Mouse (Mus musculus) brain, embryonic 14.5 days (tissue): Measurements from ENCODE around the gene Pi16. TPM values are rescaled to one million over a fixed set of nuclear protein-coding genes. Genes with fewer than 3 reads are reported as not detected.

Experiments used
- DNase-seq: peaks from one replicate; pipeline ENCODE4 v3.0.0-alpha.2; 2011; ENCODE audit warnings: low read depth
- CTCF ChIP-seq: fragments of 200-500 bp; IDR thresholded peaks from 2 replicates; pipeline ENCODE4 v1.5.1; 2012; ENCODE audit warnings: inconsistent platforms, mild to moderate bottlenecking, moderate library complexity, borderline replicate concordance; ENCODE audit not compliant: insufficient read depth, insufficient read length; ENCODE audit errors: extremely low read depth
- POLR2A ChIP-seq: fragments of 200-500 bp; IDR thresholded peaks from 2 replicates; pipeline ENCODE4 v1.6.1; 2012; ENCODE audit warnings: mild to moderate bottlenecking, inconsistent platforms, borderline replicate concordance; ENCODE audit not compliant: poor library complexity, insufficient read depth, insufficient read length, severe bottlenecking; ENCODE audit errors: extremely low read depth
- polyA plus RNA-seq: library from polyadenylated mRNA; depleted of rRNA; stranded (reverse); fragments of >200 nt; gene quantifications from 2 replicates; pipeline ENCODE4 v1.2.3, GENCODE M21; 2012

Gene Pi16
- polyA plus RNA-seq, 1 experiment, result 2.9 TPM

DNA sequence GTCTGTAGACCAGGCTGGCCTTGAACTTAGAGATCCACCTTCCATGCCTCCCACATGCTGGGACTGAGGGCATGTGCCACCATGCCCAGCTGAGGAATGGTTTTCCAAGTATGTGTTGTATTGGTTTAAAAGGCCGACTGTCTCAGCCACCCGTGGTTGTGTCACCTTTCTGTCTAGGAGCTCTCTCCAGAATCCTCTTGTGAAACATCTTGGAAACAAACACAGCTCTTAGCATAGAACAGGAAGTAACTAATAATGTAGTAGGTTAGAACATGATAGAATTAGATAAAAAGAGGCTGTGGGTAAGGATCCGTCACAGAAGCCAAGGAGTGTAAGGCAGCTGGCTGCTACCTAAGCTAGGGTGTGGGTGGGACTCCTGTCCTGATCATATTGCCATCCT, 24.5 kb upstream of the Pi16 start:
- TF ChIP-seq POLR2A, result no peak
- DNase-seq, result no peak

DNA sequence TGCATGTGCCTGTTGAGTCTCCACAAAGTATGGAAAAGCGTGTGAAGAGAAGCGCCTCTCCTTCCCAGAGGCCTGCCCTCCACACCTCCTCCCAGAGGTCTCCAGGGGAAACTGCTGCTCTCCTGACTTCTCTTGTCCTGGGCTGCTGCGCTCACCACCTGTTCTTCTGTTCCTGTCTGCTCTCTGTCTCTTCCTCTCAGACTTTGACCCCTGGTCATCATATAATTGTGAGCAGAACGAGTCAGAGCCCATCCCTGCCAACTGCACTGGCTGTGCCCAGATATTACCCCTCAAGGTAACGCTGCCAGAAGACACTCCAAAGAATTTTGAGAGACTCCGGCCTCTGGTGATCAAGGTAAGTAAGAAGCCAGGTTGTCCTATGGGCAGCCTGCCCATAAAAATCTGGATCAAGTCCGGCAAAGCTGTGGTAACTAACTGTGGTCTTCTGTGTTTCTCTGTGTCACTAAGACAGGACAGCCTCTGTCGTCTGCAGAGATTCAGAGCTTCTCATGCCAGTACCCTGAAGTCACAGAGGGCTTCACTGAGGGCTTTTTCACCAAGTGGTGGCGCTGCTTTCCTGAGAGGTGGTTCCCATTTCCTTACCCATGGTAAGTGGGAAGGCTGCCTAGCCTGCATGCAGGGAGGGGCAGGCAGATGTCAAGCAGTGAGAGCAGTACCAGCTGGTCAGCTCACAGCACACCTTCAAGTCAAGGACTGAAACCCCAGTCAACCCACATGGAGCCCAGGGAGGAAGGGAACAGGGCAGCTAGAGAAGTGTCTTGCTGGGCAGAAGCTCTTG, 23.5 kb upstream of the Pi16 start:
- TF ChIP-seq CTCF (no peak), POLR2A (no peak)
- DNase-seq, result no peak

DNA sequence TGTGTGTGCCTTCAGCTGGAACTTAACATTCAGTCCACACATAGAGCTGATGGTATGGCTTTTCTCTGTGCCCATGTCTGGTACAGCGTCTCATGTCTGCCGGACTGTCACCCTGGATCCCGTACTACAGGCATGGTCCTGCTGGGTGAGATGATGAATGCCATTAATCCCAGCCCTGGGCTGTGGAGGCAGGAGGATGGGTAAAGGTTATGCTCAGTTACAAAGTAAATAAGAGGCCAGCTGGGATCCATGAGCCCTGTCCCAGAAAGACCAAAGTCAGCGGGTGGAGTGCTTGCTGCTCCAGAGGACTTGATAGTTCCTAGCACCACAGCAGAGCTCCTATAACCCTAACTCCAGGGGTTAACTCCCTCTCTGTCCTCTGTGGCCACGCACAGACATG, 21.6 kb upstream of the Pi16 start:
- TF ChIP-seq POLR2A (no peak), CTCF (no peak)
- DNase-seq, result no peak

DNA sequence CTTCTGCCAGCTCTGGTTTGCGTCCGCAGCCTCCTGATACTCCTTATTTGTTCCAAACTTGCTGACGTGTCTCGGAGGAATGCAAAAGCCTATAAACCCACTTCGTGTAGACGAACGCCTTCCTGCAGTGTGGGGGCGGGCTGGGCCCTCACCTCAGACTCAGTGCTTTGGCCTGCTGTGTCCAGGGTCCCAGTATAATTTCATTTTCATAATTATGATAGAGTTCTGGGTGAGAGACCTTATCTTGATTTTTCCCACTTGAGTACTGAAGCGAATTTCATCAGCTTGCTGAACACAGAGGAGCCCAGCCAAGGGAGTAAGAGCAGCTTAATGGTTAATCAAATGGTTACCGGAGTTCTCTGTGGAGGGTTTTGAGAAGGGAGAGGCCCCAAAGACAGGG, 20.2 kb upstream of the Pi16 start:
- TF ChIP-seq POLR2A (no peak), CTCF (no peak)

DNA sequence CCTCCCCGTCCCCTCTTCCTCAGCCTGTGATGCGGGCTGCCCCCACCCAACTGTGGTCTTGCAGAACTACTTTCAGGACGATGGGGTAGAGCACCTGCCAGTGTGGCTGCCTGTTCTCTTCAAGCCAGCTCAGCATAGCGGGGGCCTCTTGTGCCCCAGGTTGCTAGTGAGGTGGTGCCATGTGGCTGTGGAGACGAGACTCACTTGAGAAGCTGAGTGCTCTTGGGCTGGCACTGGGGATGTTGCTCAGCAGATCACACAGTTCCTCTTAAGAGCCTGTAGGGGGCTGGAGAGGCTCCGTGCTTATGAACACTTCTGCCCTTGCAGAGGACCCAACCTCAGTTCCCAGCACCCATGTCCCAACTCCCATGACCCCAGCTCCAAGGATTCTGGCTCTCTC, 19.7 kb upstream of the Pi16 start:
- no peak for DNase-seq
- TF ChIP-seq POLR2A (no peak), CTCF (peak; percentile 12; the same call in 1 of the 2 replicates)

More for the DNA sequence above, 20.2 kb upstream of the Pi16 start:
- DNase-seq, result no peak

DNA sequence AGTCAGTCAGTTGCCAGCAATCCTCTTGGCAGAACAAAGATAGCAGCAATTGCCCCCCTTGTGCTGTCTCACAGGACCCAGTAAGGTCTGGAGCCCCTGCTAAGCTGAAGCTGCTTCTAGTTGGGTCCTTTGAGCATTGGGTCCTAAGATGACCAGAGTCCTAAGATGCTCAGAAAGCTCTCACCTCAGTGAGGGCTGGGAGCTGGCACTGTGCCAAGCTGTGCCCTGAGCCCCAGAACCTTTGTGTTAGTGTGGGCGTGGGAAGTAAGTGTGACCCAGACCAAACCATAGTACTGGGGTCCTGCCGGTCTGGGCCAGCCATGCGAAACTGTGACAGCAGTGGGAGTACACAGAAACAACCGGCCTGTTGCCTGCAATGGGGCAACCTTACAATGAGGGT, 18.2 kb upstream of the Pi16 start:
- TF ChIP-seq CTCF (no peak), POLR2A (no peak)
- DNase-seq, result no peak

DNA sequence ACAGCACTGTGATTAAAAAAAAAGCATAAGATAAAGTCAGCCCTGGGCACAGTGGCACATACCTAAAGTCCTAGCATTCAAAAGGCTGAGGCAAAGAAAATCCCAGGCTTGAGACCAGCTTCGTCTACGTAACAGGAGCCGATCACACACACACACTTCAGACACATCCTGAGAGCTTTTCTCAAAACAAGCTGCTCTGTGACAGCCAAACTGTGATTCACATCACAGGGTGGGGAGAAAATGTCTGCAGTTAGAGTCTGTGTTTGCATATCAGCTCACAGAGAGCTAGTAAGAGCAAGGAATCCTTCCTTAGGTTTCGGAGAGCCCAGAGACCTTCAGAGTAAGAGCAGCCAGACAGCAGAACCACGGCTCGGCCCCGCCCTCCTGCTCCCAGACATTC, 16.6 kb upstream of the Pi16 start:
- TF ChIP-seq POLR2A, result no peak
- no peak for TF ChIP-seq CTCF
- no peak for DNase-seq

DNA sequence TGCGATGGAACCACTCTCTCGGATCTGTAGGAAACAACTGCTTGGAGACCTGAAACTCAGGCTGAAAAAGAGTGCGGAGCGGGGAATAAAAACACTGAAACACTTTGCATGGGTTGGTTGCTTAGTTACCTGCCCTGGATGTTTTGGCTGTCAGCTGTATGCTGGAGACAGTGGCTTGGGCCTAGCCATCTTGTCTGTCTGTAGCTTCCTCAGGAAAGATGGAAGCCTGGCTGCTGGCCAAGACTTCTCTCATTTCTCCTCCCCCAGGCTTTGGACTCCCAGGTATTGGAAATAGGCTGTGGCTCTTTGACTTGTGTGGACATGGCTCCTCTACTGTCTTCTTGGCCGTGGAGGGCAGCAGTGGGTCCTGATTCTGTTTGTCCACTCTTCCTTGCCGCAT, 16.1 kb upstream of the Pi16 start:
- DNase-seq, result no peak
- no peak for TF ChIP-seq POLR2A
- TF ChIP-seq CTCF, result no peak

DNA sequence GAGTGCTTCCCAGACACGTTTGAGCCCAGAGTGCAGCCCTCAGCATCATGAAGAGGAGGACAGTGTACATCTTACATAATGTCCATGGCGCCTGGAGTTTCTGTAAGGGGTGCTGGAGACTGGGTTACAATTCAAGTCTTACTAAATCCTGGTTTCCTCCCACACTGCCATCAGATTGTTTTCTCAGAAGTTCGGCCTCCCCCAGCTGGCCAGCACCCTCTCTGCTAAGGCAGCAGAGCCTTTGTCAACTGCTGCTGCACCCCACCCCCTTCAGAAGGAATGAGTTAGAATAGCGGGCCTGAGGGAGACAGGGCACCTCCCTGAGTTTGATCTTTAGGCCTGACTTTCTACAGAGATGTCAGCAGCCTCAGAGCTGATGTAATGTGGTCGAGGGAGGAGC, 15.3 kb upstream of the Pi16 start:
- TF ChIP-seq POLR2A, result no peak
- no peak for TF ChIP-seq CTCF
- no peak for DNase-seq

DNA sequence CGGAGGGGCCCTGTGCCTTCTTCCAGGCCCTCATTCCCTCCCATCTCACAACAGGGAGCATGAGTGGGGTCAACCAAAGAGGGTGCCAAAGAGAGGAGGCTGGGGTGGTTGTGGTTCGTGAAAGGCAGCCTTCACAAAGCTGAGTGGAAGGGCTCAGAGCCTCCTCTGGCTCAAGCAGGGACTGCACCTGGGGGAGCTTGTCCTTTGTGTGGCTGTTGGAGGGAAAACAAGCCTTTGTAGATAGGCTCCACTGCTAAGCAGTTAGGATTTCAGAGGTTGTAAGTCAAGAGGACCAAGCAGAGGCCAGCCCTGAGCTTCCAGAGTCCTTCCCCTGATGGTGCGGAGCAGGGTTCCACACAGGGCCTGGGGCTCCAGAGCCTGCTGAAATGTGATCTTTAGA, 14.4 kb upstream of the Pi16 start:
- DNase-seq, result peak; percentile 13
- TF ChIP-seq CTCF (peak; percentile 18; the same call in 1 of the 2 replicates), POLR2A (no peak)

DNA sequence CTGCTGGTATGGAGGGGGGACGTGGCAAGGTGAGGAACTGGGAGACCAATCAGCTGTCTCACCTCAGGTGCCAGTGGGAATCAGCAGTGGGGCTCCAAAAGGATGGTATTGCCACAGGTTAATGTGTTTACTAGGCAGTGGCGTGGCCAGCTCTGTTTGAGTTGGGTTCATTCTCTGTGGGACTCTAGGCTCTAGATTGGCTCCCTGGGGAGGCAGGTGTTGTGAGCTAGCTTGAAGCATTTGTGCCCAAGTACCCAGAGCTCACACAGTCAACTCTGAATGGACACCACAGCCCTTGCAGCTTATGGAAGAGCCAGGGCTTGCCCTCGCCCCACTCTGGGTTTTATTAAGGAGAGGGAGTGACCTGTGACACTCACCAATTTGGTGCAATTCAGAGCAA, 13.6 kb upstream of the Pi16 start:
- no peak for DNase-seq
- TF ChIP-seq CTCF (no peak), POLR2A (no peak)

DNA sequence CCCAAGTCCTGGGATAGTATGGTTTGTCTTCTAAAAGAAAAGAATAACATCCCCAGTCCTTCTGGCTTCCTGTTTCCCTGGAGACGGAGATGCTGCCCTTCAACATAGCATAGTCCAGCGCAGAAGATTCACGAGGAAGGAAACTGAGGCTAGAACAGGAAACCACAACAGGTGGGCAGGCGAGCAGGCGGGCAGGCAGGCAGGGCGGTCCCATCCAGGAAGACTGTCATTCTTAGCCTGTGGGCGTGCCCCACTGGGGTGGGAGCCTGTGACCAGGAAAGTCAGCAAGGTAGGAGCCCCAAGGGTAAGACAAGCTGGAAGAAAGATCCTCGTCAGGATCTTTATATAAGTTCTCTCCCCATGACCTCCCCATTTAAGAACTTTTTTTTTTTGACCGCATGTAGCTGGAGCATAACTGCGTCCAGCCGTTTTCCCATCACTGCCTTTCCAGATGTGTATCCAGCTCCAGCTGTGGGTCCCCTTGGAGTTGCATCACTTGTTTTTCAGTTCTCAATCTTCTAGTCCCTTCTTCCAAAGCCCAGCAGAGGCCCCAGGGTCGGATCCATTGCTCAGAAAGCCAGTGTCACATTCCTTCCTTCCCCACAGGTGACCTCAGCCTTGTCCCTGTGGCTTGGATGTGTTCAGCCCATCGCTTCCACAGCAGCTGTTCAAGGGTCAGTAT, 13.0 kb upstream of the Pi16 start:
- TF ChIP-seq CTCF (no peak), POLR2A (no peak)
- no peak for DNase-seq
